Mouse (Mus musculus) spleen, adult 2 months (tissue): Measurements from ENCODE around the gene Ccdc43.

ENCODE experiments used
- CTCF ChIP-seq: fragments of 200-500 bp; IDR thresholded peaks from 2 replicates; pipeline ENCODE4 v1.5.1; 2011; ENCODE audit warnings: mild to moderate bottlenecking, inconsistent platforms; ENCODE audit not compliant: insufficient read depth, insufficient read length, insufficient replicate concordance; ENCODE audit errors: extremely low read depth
- POLR2A ChIP-seq: fragments of 200-500 bp; IDR thresholded peaks from 2 replicates; pipeline ENCODE4 v1.6.1; 2011; ENCODE audit warnings: low read depth, low read length, inconsistent platforms

GRCm38 (mm10) chr11:102690162-102690561 is 7.4 kb downstream of the Ccdc43 start:
- peak; percentile 47; the same call in 1 of the 2 replicates for TF ChIP-seq CTCF
- no peak for TF ChIP-seq POLR2A
